Mouse (Mus musculus) spleen, postnatal 14 days (tissue): ENCODE results near the gene Crocc.
A peak's percentile ranks its signal among the peaks of the same experiment; 100 is the strongest.

Experiments
- DNase-seq, 2 experiments: peaks; one replicate each; pipeline ENCODE4 v3.0.0; 2021 to 2022; ENCODE audit warnings: low spot score in 2 of 2

The Crocc gene

GRCm38 (mm10) chr4:141060426-141061301 lies at the start of gene Crocc:
Gene Crocc, minus strand, starts transcription at chr4:141060550.
- DNase-seq: peak; percentile 100

GRCm38 (mm10) chr4:141108196-141108732 lies 47.9 kb upstream of the Crocc start:
- DNase-seq: no peak

GRCm38 (mm10) chr4:141106526-141107183 lies 46.3 kb upstream of the Crocc start:
- no peak for DNase-seq

- peak in 1 of 2 experiments; percentile 32 for DNase-seq
Measured at GRCm38 (mm10) chr4:141101855-141102254, 41.5 kb upstream of the Crocc start.

- no peak for DNase-seq
Measured at GRCm38 (mm10) chr4:141101291-141101690, 40.9 kb upstream of the Crocc start.

- DNase-seq: no peak
Measured at GRCm38 (mm10) chr4:141099956-141100355, 39.6 kb upstream of the Crocc start.

GRCm38 (mm10) chr4:141098935-141099334 lies 38.6 kb upstream of the Crocc start:
- no peak for DNase-seq

- no peak for DNase-seq
Measured at GRCm38 (mm10) chr4:141096710-141097109, 36.4 kb upstream of the Crocc start.

- no peak for DNase-seq
Measured at GRCm38 (mm10) chr4:141095016-141095415, 34.7 kb upstream of the Crocc start.

- DNase-seq: no peak
Measured at GRCm38 (mm10) chr4:141088714-141089113, 28.4 kb upstream of the Crocc start.

GRCm38 (mm10) chr4:141088033-141088432 lies 27.7 kb upstream of the Crocc start, which contains the start of gene Spata21:
Gene Spata21, plus strand, starts transcription at chr4:141088333.
- DNase-seq: no peak

GRCm38 (mm10) chr4:141086862-141087261 lies 26.5 kb upstream of the Crocc start:
- DNase-seq: no peak

GRCm38 (mm10) chr4:141078510-141079137 lies 18.3 kb upstream of the Crocc start:
- DNase-seq: no peak

- peak; percentile 88 to 95 for DNase-seq
Measured at GRCm38 (mm10) chr4:141077681-141078509, 17.5 kb upstream of the Crocc start, which contains the start of gene Necap2. Gene Necap2, minus strand, starts transcription at chr4:141078357.

GRCm38 (mm10) chr4:141076761-141077506 lies 16.6 kb upstream of the Crocc start:
- DNase-seq: peak; percentile 51 to 64

GRCm38 (mm10) chr4:141074109-141074508 lies 13.8 kb upstream of the Crocc start:
- no peak for DNase-seq

- no peak for DNase-seq
Measured at GRCm38 (mm10) chr4:141073661-141074060, 13.3 kb upstream of the Crocc start.

- DNase-seq: no peak
Measured at GRCm38 (mm10) chr4:141072502-141072901, 12.2 kb upstream of the Crocc start.

- DNase-seq: peak in 1 of 2 experiments; percentile 49
Measured at GRCm38 (mm10) chr4:141069731-141070130, 9.4 kb upstream of the Crocc start.

GRCm38 (mm10) chr4:141068655-141069054 lies 8.3 kb upstream of the Crocc start:
- DNase-seq: no peak
